Mouse (Mus musculus) CH12.LX (cell line): ENCODE measurements around the gene Bmp7. TPM values are rescaled to one million over a fixed set of nuclear protein-coding genes. Genes with fewer than 3 reads are reported as not detected.

ENCODE experiments used
- DNase-seq: peaks from one replicate; pipeline ENCODE4 v3.0.0-alpha.2; 2013; ENCODE audit errors: extremely low read depth
- H3K27ac ChIP-seq: 2 replicates; pipeline ENCODE4 v1.5.1; 2012; ENCODE audit warnings: low read depth, mild to moderate bottlenecking, control low read depth, moderate library complexity; ENCODE audit not compliant: insufficient read depth
- H3K27me3 ChIP-seq: replicated peaks from 2 replicates; pipeline ENCODE3; 2012; ENCODE audit warnings: inconsistent platforms
- H3K36me3 ChIP-seq, 2 experiments: replicated peaks in 1 of 2; 2 replicates each; pipeline versions ENCODE3 to v1.6.1; 2012; ENCODE audit warnings: inconsistent platforms in 1 of 2, low read length in 1 of 2, mild to moderate bottlenecking in 1 of 2, mixed read lengths in 1 of 2, moderate library complexity in 1 of 2; ENCODE audit not compliant: control insufficient read depth in 1 of 2, insufficient read depth in 1 of 2
- H3K4me1 ChIP-seq, 2 experiments: 2 replicates each; pipeline ENCODE4 v1.6.1; 2012; ENCODE audit warnings: inconsistent platforms in 1 of 2, moderate library complexity in 1 of 2; ENCODE audit not compliant: insufficient read depth in 2 of 2, control insufficient read depth in 1 of 2
- H3K4me2 ChIP-seq: 2 replicates; pipeline ENCODE4 v1.6.1; 2012; ENCODE audit warnings: low read depth, mild to moderate bottlenecking, control low read depth; ENCODE audit not compliant: poor library complexity, insufficient read depth, severe bottlenecking
- H3K4me3 ChIP-seq, 3 experiments: fragments of 150-350 bp in 1 of 3; sonication (generic) in 1 of 3; replicated peaks in 1 of 3; 2 replicates each; pipeline versions ENCODE3 to v1.5.1; 2011 to 2012; ENCODE audit warnings: low read depth in 2 of 3, low read length in 2 of 3, mild to moderate bottlenecking in 2 of 3, moderate library complexity in 2 of 3, control low read depth in 1 of 3, improper control_type of control experiment in 1 of 3, inconsistent platforms in 1 of 3, mixed read lengths in 1 of 3; ENCODE audit not compliant: poor library complexity in 1 of 3
- H3K79me2 ChIP-seq: replicated peaks from 2 replicates; pipeline ENCODE4 v1.6.1; 2012; ENCODE audit warnings: mild to moderate bottlenecking, moderate library complexity; ENCODE audit not compliant: control insufficient read depth, poor library complexity, insufficient read depth, severe bottlenecking; ENCODE audit errors: extremely low read depth
- H3K9ac ChIP-seq: 2 replicates; pipeline ENCODE4 v1.6.1; 2012; ENCODE audit warnings: low read depth, mild to moderate bottlenecking, control low read depth, moderate library complexity; ENCODE audit not compliant: insufficient read depth
- H3K9me3 ChIP-seq: replicated peaks from 2 replicates; pipeline ENCODE3; 2012; ENCODE audit warnings: low read length, inconsistent platforms, mixed read lengths
- BHLHE40 ChIP-seq: IDR thresholded peaks from 2 replicates; pipeline ENCODE4 v1.6.1; 2011; ENCODE audit warnings: mild to moderate bottlenecking, low read depth, low read length, improper control_type of control experiment
- CHD2 ChIP-seq: IDR thresholded peaks from 2 replicates; pipeline ENCODE4 v1.6.1; 2011; ENCODE audit warnings: low read length, improper control_type of control experiment
- EP300 ChIP-seq: IDR thresholded peaks from 2 replicates; pipeline ENCODE4 v1.6.1; 2011; ENCODE audit warnings: low read length, improper control_type of control experiment
- GABPA ChIP-seq: IDR thresholded peaks from 2 replicates; pipeline ENCODE4 v1.6.1; 2012; ENCODE audit warnings: low read depth, low read length, improper control_type of control experiment, inconsistent platforms; ENCODE audit not compliant: insufficient replicate concordance
- IRF4 ChIP-seq: IDR thresholded peaks from 2 replicates; pipeline ENCODE4 v1.6.1; 2014; ENCODE audit warnings: low read depth, mild to moderate bottlenecking, inconsistent platforms, low read length, improper control_type of control experiment
- JUN ChIP-seq: IDR thresholded peaks from 2 replicates; pipeline ENCODE4 v1.6.1; 2011; ENCODE audit warnings: low read depth, mild to moderate bottlenecking, low read length, improper control_type of control experiment, moderate library complexity; ENCODE audit not compliant: insufficient read depth
- MAX ChIP-seq: IDR thresholded peaks from 2 replicates; pipeline ENCODE4 v1.6.1; 2011; ENCODE audit warnings: low read length, improper control_type of control experiment
- MAZ ChIP-seq: IDR thresholded peaks from 2 replicates; pipeline ENCODE4 v1.6.1; 2012; ENCODE audit warnings: low read depth, mild to moderate bottlenecking, inconsistent platforms, low read length, improper control_type of control experiment, moderate library complexity
- NRF1 ChIP-seq: IDR thresholded peaks from 2 replicates; pipeline ENCODE4 v1.6.1; 2014; ENCODE audit warnings: low read depth, mild to moderate bottlenecking, inconsistent platforms, low read length, improper control_type of control experiment, moderate library complexity
- PAX5 ChIP-seq: IDR thresholded peaks from 2 replicates; pipeline ENCODE4 v1.6.1; 2012; ENCODE audit warnings: low read length, inconsistent platforms, mixed read lengths
- POLR2A ChIP-seq: IDR thresholded peaks from 2 replicates; pipeline ENCODE4 v1.6.1; 2011; ENCODE audit warnings: low read depth, mild to moderate bottlenecking, improper control_type of control experiment, low read length
- SMC3 ChIP-seq: IDR thresholded peaks from 2 replicates; pipeline ENCODE4 v1.6.1; 2011; ENCODE audit warnings: low read depth, low read length, improper control_type of control experiment
- TBP ChIP-seq: conservative IDR thresholded peaks from 2 replicates; pipeline ENCODE4 v1.6.1; 2011; ENCODE audit warnings: low read depth, low read length, improper control_type of control experiment
- TCF12 ChIP-seq: IDR thresholded peaks from 2 replicates; pipeline ENCODE4 v1.6.1; 2014; ENCODE audit warnings: low read depth, mild to moderate bottlenecking, inconsistent platforms, low read length, improper control_type of control experiment
- USF2 ChIP-seq: conservative IDR thresholded peaks from 2 replicates; pipeline ENCODE4 v1.6.1; 2011; ENCODE audit warnings: low read depth, low read length, improper control_type of control experiment
- dilution Hi-C: fragments of 300-500 bp; cut with MboI; formaldehyde crosslinking; loops from 2 replicates; pipeline ENCODE4 v1.14.3; 2020; ENCODE audit warnings: low sequenced_read_pairs; ENCODE audit not compliant: extremely low pct_unique_long_range_greater_than_20kb, extremely low pct_ligation_motif_present
- in situ Hi-C: fragments of 300-500 bp; cut with MboI; formaldehyde crosslinking; loops from 3 replicates; pipeline ENCODE4 v1.14.3; 2019; ENCODE audit warnings: low sequenced_read_pairs, low pct_ligation_motif_present, low pct_unique_long_range_greater_than_20kb, mixed read lengths
- polyA plus RNA-seq: library from polyadenylated mRNA; unstranded; fragments of >175 nt; gene quantifications from 2 replicates; pipeline ENCODE4 v1.2.1, GENCODE M21; 2012; ENCODE audit warnings: low read depth; ENCODE audit not compliant: insufficient read length
- total RNA-seq, 2 experiments: library from RNA; depleted of rRNA; stranded (reverse); fragments of 300-350 nt in 1 of 2; fragments of >200 nt in 1 of 2; gene quantifications; 2 replicates each; pipeline ENCODE4 v1.2.3; 2012 to 2014

Gene Bmp7
- total and polyA plus RNA-seq, 3 experiments: 0.16 to 0.51 (median 0.47) TPM

- no peak overlapping the region for H3K4me3 ChIP-seq
Measured at GRCm38 (mm10) chr2:172934891-172935740, 5.0 kb downstream of the Bmp7 start.

GRCm38 (mm10) chr2:172934420-172934788 is 5.7 kb downstream of the Bmp7 start:
- no peak for DNase-seq
- peaks cover 0 to 21% of the 10 kb centered on the region in 2 experiments; a peak in 2 of 4 replicates for H3K4me1 ChIP-seq
- H3K79me2 ChIP-seq: no peaks in the 10 kb centered on the region
- TF ChIP-seq MAX (no peak), IRF4 (no peak), USF2 (no peak), GABPA (no peak), SMC3 (no peak), BHLHE40 (no peak), POLR2A (no peak), CHD2 (no peak), EP300 (no peak), JUN (no peak), TBP (no peak)
- H3K9ac ChIP-seq: no peak overlapping the region
- H3K27ac ChIP-seq: no peak overlapping the region
- no peak overlapping the region for H3K4me3 ChIP-seq
- H3K36me3 ChIP-seq: no peaks in the 10 kb centered on the region
- dilution Hi-C loops (no loop called here), in situ Hi-C loops (no loop called here)
- H3K4me2 ChIP-seq: no peak overlapping the region
- H3K9me3 ChIP-seq: peaks cover 9% of the 10 kb centered on the region
- no peaks in the 10 kb centered on the region for H3K27me3 ChIP-seq

More at GRCm38 (mm10) chr2:172934891-172935740, 5.0 kb downstream of the Bmp7 start:
- no peaks in the 10 kb centered on the region for H3K79me2 ChIP-seq
- peaks cover 0 to 24% of the 10 kb centered on the region in 2 experiments; a peak in 2 of 4 replicates for H3K4me1 ChIP-seq
- in situ Hi-C loops (loop anchor here (5.0 kb wide), 1 partner anchor 33 kb away; no protein-coding TSS in a partner anchor), dilution Hi-C loops (no loop called here)
- no peaks in the 10 kb centered on the region for H3K36me3 ChIP-seq
- H3K9ac ChIP-seq: no peak overlapping the region
- H3K4me2 ChIP-seq: no peak overlapping the region
- no peak for TF ChIP-seq MAZ
- no peak for TF ChIP-seq PAX5
- no peak for TF ChIP-seq TCF12
- no peak for TF ChIP-seq MAX
- no peak for TF ChIP-seq NRF1
- TF ChIP-seq, all 38 proteins: peak for 0
- Histone ChIP-seq H3K27ac (no peak overlapping the region), H3K9me3 (peaks cover 15% of the 10 kb centered on the region), H3K27me3 (no peaks in the 10 kb centered on the region)
- DNase-seq: no peak
